Mouse (Mus musculus) G1E (cell line): ENCODE measurements around the gene Prm1. TPM values are rescaled to one million over a fixed set of nuclear protein-coding genes. Genes with fewer than 3 reads are reported as not detected.
A peak's percentile ranks its signal among the peaks of the same experiment; 100 is the strongest.

ENCODE experiments used
- ATAC-seq: 2 replicates; pipeline ENCODE4 v1.8.0; 2016; ENCODE audit warnings: mild to moderate bottlenecking; ENCODE audit not compliant: insufficient number of reproducible peaks, poor library complexity, low FRiP score, severe bottlenecking; ENCODE audit errors: extremely low read depth
- DNase-seq: peaks from one replicate; pipeline ENCODE4 v3.0.0; 2012; ENCODE audit warnings: low spot score
- H3K27me3 ChIP-seq: 2 replicates; pipeline ENCODE4 v1.6.1; 2012; ENCODE audit warnings: mild to moderate bottlenecking, low read length, inconsistent platforms; ENCODE audit not compliant: insufficient read depth
- H3K36me3 ChIP-seq: replicated peaks from 2 replicates; pipeline ENCODE3; 2012; ENCODE audit warnings: mild to moderate bottlenecking, inconsistent platforms
- H3K4me1 ChIP-seq: 2 replicates; pipeline ENCODE4 v1.6.1; 2012; ENCODE audit warnings: low read depth, low read length, inconsistent platforms, mixed read lengths; ENCODE audit not compliant: insufficient read depth
- H3K4me3 ChIP-seq: 2 replicates; pipeline ENCODE4 v1.5.1; 2012; ENCODE audit warnings: low read depth, mild to moderate bottlenecking, inconsistent platforms, low read length, moderate library complexity, mixed read lengths
- H3K9me3 ChIP-seq: replicated peaks from 2 replicates; pipeline ENCODE4 v1.6.1; 2012; ENCODE audit warnings: inconsistent platforms
- CTCF ChIP-seq: IDR thresholded peaks from 2 replicates; pipeline ENCODE4 v1.5.1; 2012; ENCODE audit warnings: low read depth, low read length, inconsistent platforms, mixed read lengths
- GATA1 ChIP-seq: IDR thresholded peaks from 2 replicates; pipeline ENCODE4 v1.6.1; 2012; ENCODE audit warnings: borderline replicate concordance, low read length, inconsistent platforms, mixed read lengths
- GATA2 ChIP-seq: IDR thresholded peaks from 2 replicates; pipeline ENCODE4 v1.6.1; 2012; ENCODE audit warnings: low read depth, low read length, inconsistent platforms, borderline replicate concordance
- POLR2AphosphoS5 ChIP-seq: IDR thresholded peaks from 2 replicates; pipeline ENCODE4 v1.6.1; 2012; ENCODE audit warnings: low read depth, low read length, inconsistent platforms; ENCODE audit not compliant: insufficient replicate concordance
- TAL1 ChIP-seq: conservative IDR thresholded peaks from 2 replicates; pipeline ENCODE4 v1.6.1; 2012; ENCODE audit warnings: low read depth, low read length, inconsistent platforms, mixed read lengths
- polyA plus RNA-seq: library from polyadenylated mRNA; stranded (reverse); fragments of >175 nt; gene quantifications from 2 replicates; pipeline ENCODE4 v1.2.3, GENCODE M21; 2012
- total RNA-seq, 2 experiments: library from RNA; stranded (forward) in 1 of 2; stranded (reverse) in 1 of 2; fragments of 200-1000 nt in 1 of 2; fragments of >200 nt in 1 of 2; fragmentation: Nextera tagmentation in 1 of 2; gene quantifications; 2 replicates each; pipeline ENCODE4 v1.2.3; 2014 to 2017

Prm1 gene
- total and polyA plus RNA-seq, 3 experiments, result not detected

DNA sequence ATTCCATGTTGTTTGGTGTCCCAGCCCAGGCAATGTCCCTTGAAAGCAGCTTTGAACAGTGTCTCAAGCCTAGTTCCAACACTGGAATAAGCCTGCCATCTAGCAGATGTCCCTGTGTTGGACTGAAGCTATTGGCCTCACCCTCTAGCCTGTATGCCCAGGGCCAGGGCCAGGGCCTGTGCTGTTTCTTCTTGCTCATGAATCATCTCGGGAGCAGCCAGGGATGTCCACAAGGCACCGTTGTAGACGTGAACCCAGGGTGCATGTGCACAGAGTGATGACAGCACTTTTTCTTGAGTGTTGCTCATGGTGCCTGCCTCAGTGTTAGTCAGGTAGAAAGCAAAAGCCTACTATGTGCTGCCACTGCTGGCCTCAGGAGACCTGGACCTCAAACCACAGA is 31.6 kb upstream of the Prm1 start:
- no peak overlapping the region for H3K4me3 ChIP-seq
- no peaks in the 10 kb centered on the region for H3K27me3 ChIP-seq
- peaks cover 49% of the 10 kb centered on the region for H3K36me3 ChIP-seq
- DNase-seq (no peak), ATAC-seq (no peak)
- TF ChIP-seq CTCF, result no peak
- no peak for TF ChIP-seq GATA1
- TF ChIP-seq GATA2, result no peak
- TF ChIP-seq TAL1, result no peak
- TF ChIP-seq POLR2AphosphoS5, result no peak
- peaks cover 53% of the 10 kb centered on the region for H3K4me1 ChIP-seq
- H3K9me3 ChIP-seq, result no peaks in the 10 kb centered on the region

DNA sequence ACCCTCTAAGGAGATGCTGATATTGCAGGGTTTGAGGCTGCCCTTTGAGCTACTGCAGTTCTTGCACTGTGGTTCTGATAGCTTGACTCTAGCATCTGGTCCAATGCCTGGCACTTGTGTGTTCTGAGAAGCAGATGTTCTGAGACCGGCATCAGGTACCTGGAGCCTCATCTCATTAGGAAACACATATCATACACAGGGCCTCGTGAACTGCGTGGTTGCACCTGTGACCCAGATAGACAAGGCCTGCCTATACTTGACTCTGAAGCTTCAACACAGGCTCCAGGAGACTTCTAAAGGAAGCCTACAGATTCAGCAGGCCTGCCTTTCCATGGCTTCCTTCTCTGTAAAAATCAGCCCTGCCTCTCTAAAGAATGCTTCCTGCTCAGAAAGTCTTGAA is 30.7 kb upstream of the Prm1 start:
- ATAC-seq (no peak), DNase-seq (no peak)
- Histone ChIP-seq H3K4me1 (peaks cover 50% of the 10 kb centered on the region), H3K4me3 (no peak overlapping the region; the same call in 1 of the 2 replicates), H3K36me3 (peaks cover 45% of the 10 kb centered on the region), H3K27me3 (no peaks in the 10 kb centered on the region), H3K9me3 (no peaks in the 10 kb centered on the region)
- TF ChIP-seq CTCF, result no peak
- no peak for TF ChIP-seq GATA2
- no peak for TF ChIP-seq TAL1
- TF ChIP-seq GATA1, result no peak
- no peak for TF ChIP-seq POLR2AphosphoS5

GRCm38 (mm10) chr16:10834911-10835587 is 29.4 kb upstream of the Prm1 start, which contains the start of gene Rmi2:
Gene Rmi2, plus strand, starts transcription at chr16:10835059.
- Histone ChIP-seq H3K36me3 (peaks cover 32% of the 10 kb centered on the region), H3K4me1 (peaks cover 50% of the 10 kb centered on the region), H3K4me3 (peak within 1 kb of the TSS; percentile 92), H3K27me3 (no peaks in the 10 kb centered on the region), H3K9me3 (0 out of 2 replicates have a peak, but pooled peaks cover 2% of the 10 kb centered on the region)
- TF ChIP-seq CTCF (no peak), TAL1 (no peak), GATA1 (no peak), POLR2AphosphoS5 (no peak), GATA2 (no peak)
- DNase-seq (peak; percentile 100), ATAC-seq (peak; percentile 80)

GRCm38 (mm10) chr16:10834542-10834910 is 28.9 kb upstream of the Prm1 start:
- ATAC-seq (no peak), DNase-seq (peak; percentile 19)
- peak overlapping the region; percentile 92 for H3K4me3 ChIP-seq
- peaks cover 50% of the 10 kb centered on the region for H3K4me1 ChIP-seq
- TF ChIP-seq TAL1 (no peak), CTCF (no peak), GATA1 (no peak)
- H3K36me3 ChIP-seq, result peaks cover 27% of the 10 kb centered on the region
- H3K9me3 ChIP-seq, result 0 out of 2 replicates have a peak, but pooled peaks cover 2% of the 10 kb centered on the region
- H3K27me3 ChIP-seq, result no peaks in the 10 kb centered on the region

GRCm38 (mm10) chr16:10828461-10828805 is 22.8 kb upstream of the Prm1 start:
- Histone ChIP-seq H3K27me3 (peaks cover 24% of the 10 kb centered on the region), H3K4me3 (no peak overlapping the region), H3K9me3 (0 out of 2 replicates have a peak, but pooled peaks cover 2% of the 10 kb centered on the region), H3K36me3 (no peaks in the 10 kb centered on the region), H3K4me1 (peaks cover 3% of the 10 kb centered on the region; the same call in 1 of the 2 replicates)
- TF ChIP-seq POLR2AphosphoS5 (no peak), GATA1 (no peak), GATA2 (no peak), CTCF (no peak), TAL1 (no peak)
- ATAC-seq, result no peak
- no peak for DNase-seq

- Histone ChIP-seq H3K27me3 (peaks cover 25% of the 10 kb centered on the region), H3K9me3 (0 out of 2 replicates have a peak, but pooled peaks cover 2% of the 10 kb centered on the region), H3K4me1 (peaks cover 3% of the 10 kb centered on the region; the same call in 1 of the 2 replicates), H3K4me3 (no peak overlapping the region), H3K36me3 (no peaks in the 10 kb centered on the region)
- DNase-seq (no peak), ATAC-seq (no peak)
- TF ChIP-seq GATA1, result no peak
- TF ChIP-seq GATA2, result no peak
- TF ChIP-seq TAL1, result no peak
- no peak for TF ChIP-seq CTCF
- TF ChIP-seq POLR2AphosphoS5, result no peak
Observed at GRCm38 (mm10) chr16:10827766-10828460, 22.3 kb upstream of the Prm1 start.
